Mouse (Mus musculus) cerebellum, adult 2 months (tissue): ENCODE measurements around the gene Nktr.

Experiments
- CTCF ChIP-seq: fragments of 200-500 bp; IDR thresholded peaks from 2 replicates; pipeline ENCODE4 v1.5.1; 2011; ENCODE audit warnings: low read depth, mild to moderate bottlenecking, control low read depth, low read length, moderate library complexity, borderline replicate concordance; ENCODE audit not compliant: insufficient read depth
- POLR2A ChIP-seq: fragments of 200-500 bp; IDR thresholded peaks from 2 replicates; pipeline ENCODE4 v1.6.1; 2011; ENCODE audit warnings: low read length, control low read depth, borderline replicate concordance; ENCODE audit not compliant: insufficient read depth

GRCm38 (mm10) chr9:121763716-121764115 lies 44.7 kb downstream of the Nktr start:
- TF ChIP-seq POLR2A (no peak), CTCF (no peak)
